Mouse (Mus musculus) megakaryocyte-erythroid progenitor cell, adult 5-6 weeks (primary cell): ENCODE measurements around the gene Miox. TPM values are rescaled to one million over a fixed set of nuclear protein-coding genes. Genes with fewer than 3 reads are reported as not detected.

ENCODE experiments used
- ATAC-seq: replicated peaks from 2 replicates; pipeline ENCODE4 v1.8.0; 2016; ENCODE audit warnings: mild to moderate bottlenecking, inconsistent platforms; ENCODE audit not compliant: severe bottlenecking, poor library complexity, low FRiP score, low TSS enrichment
- total RNA-seq, 2 experiments: library from RNA; stranded (forward) in 1 of 2; stranded (reverse) in 1 of 2; fragments of 200-1000, 215-1000 nt in 1 of 2; fragments of >200 nt in 1 of 2; fragmentation: Nextera tagmentation in 1 of 2; gene quantifications; 2 replicates each; pipeline ENCODE4 v1.2.3; 2014 to 2017

The Miox gene
- total RNA-seq, 2 experiments from 2014 or later = not detected

DNA sequence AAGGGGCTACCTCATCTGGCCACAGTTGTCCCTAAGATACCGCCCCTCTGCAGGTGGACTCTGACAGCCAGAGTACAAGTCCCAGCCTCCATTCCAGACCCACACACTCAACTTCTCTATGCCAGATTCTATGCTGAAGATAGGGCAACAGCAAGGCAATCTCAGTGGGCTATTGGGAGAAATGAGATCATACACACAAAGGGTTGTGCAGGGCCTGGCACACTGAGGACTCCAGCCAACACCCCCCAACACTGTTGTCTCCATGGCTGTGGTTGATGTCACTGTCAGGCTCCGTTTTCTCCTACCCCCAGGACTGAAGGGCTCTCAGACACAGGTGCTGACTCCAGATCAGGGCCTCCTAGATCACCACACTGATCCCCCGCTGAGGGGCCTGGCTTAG, 20.1 kb upstream of the Miox start:
- ATAC-seq = peak; percentile 8; the same call in 1 of the 2 replicates

DNA sequence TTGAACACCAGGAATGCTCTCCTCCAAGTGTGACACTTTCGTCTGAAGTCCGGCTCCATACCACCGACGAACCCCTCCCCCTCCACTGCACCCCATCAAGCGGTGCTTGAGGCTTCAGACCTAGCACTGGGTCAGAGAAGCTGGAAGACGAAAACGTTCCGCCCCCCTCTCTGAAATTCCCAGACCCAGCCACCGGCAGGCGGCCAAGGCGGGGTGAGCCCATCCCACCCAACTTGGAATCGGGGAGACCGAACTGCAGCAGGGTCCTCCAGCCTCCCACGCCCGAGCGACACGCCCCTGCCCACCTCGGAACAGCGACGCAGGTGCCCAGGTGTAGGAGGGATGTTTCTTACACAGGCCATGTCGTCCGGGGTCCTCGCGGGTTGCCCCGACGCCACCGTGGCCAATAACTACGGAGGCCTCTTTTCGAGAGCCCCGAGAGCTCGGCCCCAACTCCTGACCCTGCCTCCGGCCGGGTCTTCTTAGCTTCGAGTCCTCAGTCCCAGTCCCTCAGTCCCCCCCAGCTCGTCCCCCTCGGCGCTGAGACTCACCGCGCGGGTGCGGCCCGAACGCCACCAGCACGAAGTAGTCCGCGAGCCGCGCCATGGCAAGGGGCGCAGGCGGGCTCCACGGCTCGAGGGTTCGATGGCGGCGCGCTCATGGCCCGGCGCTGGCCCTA, 19.5 kb upstream of the Miox start:
- no peak for ATAC-seq

DNA sequence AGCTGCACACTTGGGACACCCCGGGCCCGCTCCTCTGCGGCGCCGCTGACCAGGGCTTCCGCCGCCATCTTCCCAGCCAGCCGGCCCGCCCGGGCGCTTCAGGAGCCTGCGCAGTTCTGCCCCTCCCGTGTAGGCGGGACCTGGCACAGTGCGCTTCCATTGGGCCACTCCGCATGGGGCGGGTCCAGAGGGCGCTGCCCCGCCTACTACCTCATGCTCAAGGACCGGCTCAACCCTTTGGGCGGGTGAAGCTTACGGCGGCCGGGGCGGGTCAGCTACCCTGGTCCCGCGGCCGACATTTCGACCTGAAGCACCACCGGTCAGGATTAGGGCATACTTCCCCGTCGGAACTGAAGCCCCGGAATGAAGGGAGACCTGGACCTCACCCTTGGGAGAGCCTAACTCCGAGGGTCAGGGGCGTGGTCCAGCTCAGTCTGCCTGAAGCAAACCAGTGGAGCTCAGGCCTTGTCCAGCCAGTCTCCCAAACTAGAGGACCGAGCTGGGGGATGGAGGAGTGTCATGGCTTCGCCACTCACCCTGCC, 18.9 kb upstream of the Miox start, which contains the start of gene Sbf1:
TSS of gene Sbf1 (minus strand) at position 122 of the 542 bp plus-strand sequence.
- ATAC-seq = peak; percentile 94

DNA sequence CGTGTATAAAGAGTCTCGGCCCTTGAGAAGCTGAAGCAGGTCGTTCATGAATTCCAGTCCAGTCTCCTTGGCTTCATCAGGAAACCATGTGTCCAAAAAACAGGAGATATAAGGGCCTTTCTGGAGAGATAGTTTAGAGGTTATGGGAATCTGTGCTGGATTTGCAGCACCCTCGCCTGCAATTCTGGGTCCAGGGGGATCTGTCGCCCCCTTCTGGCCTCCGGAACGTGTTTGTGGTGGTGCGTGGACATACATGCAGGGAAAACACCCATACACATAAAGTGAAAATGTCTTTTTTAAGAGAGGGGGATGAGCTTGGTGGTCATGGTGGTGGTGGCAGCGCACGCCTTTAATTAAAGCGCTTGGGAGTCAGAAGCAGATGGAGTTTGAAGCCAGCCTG, 18.1 kb upstream of the Miox start:
- ATAC-seq = no peak

DNA sequence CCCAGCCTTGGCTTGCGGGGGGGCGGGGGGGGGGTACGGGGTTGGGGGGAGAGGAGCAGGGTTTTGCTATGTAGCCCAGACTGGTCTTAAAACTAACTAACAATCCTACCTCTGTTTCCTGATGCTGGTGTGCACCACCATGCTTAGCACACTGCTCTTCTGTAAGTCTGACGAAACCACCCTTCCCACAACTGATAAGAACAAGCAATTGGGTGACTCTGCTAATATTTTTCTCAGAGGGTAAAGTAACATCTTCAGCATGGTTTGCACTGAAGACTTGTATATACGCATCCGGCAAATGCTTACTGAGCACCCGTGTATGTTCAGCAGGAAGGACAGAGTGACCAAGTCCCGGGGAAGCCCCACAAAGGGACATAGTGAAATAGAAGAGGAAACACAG, 12.9 kb upstream of the Miox start:
- peak; percentile 79 for ATAC-seq

DNA sequence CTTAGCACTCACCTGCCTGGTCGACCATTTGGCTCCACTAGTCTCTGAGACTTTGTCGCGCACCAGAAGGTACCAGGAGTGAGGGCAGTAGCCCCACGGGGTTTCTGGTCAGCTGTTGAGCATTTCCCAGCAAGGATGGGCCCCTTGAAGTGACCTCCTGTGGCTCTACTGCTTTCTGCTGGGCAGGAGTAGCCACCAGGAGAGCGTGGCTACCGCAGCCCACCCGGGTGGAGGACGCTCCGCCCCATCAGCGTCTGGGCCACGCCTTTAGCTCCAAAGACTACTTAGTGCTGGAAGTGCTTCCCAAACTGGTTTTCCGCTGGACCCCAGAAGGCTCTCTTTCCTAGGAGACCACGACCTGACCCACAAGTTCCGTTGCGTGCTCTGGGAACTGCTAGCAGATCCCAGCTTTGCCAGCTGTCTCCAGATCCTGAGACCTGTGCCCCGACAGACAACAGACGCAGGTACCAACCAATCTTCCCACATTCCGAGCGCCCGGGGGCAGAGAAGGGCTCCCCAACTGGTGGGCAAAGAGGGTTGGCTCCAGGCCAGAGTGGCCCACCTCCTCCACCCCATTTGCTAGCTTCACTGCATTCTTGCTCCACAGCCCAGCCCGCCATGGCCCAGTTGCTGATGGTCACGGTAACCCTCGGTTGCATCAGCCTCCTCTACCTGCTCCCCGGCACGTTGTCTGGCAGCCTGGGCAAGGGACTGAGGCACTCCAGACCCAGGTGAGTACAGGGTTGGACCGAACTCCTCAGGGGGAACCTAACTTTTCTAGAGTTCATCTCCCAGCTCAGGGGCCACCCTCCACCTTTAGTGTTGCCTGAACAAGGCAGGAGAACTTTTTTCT, 11.3 kb upstream of the Miox start, which contains the start of gene Adm2:
TSS of gene Adm2 (plus strand) at position 51 of the 853 bp plus-strand sequence.
- no peak for ATAC-seq

DNA sequence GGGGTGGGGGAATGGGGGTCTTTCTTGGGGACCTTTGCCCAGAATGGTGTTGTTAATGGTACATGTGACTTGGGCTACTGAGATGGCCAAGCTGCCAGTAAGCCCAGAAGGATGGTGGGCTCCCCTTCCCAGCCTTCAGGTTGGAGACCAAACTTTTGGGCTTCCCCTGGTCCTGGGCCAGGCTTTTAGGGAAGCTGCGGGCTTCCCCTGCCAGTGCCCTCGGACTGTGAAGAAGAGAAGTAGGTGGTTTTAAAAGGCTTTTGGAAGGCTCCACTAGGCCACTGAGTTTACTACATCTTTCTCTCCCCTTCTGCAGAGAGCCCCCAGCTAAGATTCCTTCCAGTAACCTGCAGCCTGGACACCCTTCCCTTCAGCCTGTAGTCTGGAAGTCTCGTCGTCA, 10.5 kb upstream of the Miox start:
- no peak for ATAC-seq

DNA sequence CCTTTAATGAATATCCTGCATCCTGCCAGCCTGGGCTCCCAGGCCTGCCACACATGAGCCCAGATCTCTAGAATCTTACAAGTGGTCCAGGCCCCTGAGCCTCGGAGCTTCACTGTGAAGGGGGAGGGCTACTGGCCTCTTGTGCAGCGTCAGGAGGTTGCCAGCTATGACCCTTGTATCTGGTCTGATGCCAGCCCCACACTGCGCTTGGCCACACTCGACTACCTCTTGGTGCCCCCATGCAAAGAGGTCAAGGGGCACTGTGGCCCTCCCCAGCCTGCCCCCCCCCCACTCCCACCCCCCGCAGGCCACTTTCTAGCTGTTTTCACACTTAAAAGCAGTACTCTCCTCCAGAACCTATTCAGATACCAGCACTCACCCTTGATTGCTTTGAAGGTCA, 7.8 kb upstream of the Miox start:
- no peak for ATAC-seq

DNA sequence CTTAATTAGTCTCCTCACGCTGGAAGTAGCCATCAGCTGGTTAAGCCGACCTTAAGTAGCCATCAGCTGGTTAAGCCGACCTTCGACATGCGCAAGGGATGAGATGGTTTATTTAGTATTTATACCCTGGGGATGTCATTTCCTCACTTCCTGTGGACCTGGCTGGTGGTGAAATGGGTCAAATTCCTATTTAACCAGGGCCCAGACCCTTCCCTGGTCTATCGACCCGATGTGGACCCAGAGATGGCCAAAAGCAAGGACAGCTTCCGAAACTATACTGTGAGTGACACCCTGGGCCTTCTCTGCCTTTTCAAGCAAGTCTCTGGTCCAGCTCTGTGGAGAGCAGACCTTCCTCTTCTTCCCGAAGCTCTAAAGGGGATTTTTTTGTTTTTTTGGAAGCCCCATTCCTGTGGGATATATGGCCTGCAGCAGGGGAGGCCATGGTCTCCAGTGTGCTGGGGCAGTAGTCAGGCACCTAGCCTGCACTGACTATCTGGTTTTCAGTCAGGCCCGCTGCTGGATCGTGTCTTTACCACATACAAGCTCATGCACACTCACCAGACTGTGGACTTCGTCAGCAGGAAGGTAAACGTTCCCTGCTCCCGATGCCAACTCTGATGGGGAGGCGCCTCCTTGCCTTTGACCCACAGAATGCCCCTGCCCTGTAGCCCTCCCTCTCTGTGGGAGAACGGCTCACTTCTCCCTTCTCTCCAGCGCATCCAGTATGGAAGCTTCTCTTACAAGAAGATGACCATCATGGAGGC, 758 bp downstream of the Miox start:
- ATAC-seq = no peak

DNA sequence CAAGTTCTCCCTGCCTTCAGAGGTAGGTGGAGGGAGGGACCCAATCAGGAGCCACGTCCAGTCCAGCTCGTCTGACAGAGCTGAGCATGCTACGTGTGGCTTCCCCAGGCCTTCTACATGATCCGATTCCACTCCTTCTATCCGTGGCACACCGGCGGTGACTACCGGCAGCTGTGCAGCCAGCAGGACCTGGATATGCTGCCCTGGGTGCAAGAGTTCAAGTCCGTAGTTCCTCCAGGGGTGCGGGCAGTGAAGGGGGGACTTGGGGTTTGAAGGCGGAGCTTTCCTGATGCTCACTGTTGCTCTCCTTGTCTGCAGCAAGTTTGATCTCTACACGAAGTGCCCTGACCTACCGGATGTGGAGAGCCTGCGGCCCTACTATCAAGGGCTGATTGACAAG, 2.2 kb downstream of the Miox start:
- no peak for ATAC-seq

DNA sequence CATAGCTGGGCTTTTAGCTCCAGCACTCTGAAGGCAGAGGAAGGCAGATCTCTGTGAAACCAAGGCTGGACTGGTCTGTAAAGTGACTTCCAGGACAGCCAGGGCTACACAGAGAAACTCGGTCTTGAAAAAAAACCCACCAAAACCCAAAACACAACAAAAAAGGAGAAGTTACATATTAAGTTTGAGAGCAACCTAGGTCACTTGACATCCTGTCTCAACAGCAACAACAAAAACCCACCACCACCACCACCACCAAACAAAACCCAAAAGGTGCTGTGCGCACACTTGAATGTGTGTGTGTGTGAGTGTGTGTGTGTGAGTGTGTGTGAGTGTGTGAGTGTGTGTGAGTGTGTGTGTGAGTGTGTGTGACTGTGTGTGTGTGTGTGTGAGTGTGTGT, 5.5 kb downstream of the Miox start:
- no peak for ATAC-seq

DNA sequence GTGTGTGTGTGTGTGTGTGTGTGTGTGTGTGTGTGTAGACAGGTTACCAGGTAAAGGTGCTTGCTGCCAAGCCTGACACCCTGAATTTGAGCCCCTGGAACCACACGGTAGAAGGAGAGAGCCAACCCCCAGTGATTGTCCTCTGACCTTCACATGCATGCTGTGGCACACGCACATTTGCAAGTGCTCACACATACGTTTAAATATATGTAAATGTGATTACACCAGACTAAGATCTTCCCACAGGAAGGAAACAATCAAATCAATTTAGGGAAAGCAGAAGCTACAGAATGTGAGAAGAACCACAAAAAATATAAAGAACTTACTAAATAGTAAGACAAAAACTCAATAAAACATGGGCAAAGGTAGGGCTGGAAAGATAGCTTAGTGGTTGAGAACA, 5.9 kb downstream of the Miox start:
- no peak for ATAC-seq

DNA sequence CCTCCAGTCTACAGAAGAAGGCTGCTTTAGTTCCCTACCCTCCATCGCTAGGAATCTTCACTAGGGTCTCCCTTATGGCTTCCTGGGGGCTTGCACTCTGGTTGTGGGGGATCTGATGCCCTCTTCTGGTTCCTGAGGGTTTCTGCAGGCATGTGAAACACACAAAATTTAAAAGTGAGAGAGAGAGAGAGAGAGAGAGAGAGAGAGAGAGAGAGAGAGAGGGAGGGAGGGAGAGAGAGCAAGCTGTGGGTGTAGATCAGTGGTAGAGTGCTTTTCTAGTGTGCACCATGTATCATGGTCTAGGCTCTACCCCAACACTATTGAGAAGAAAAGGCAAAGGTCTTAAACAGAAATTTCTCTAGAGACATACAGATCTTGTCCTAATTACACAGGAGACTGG, 7.5 kb downstream of the Miox start:
- no peak for ATAC-seq

DNA sequence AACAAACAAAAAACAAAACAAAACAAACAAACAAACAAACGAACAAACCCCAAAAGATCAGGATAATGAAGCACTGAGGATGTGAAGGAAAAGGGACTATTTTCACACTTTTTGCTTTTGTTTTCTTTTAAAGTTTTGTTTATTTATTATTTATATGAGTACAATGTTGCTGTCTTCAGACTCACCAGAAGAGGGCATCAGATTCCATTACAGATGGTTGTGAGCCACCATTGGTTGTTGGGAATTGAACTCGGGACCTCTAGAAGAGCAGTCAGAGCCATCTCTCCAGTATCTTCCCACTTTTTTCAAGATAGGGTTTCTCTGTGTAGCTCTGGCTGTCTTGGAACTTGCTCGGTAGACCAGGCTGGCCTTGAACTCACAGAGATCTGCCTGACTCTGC, 9.1 kb downstream of the Miox start:
- ATAC-seq = no peak

DNA sequence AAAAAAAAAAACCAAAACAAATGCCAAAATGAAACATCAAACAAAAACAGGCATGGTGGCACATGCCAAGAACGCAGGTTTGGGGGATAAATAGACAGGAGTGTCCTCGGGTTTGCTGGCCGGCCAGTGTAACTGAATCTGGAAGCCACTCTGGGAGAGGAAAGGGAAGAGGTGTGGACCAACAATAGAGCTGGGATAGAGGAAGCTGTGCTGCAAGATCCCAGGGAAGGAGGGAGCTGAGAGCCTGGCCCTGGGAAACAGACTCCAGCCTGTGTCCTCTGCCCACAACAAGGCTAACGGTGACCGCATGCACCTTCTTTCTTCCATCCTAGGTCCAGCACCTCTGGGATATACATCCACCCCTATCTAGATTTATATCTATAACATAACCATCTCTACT, 16.2 kb downstream of the Miox start:
- no peak for ATAC-seq

DNA sequence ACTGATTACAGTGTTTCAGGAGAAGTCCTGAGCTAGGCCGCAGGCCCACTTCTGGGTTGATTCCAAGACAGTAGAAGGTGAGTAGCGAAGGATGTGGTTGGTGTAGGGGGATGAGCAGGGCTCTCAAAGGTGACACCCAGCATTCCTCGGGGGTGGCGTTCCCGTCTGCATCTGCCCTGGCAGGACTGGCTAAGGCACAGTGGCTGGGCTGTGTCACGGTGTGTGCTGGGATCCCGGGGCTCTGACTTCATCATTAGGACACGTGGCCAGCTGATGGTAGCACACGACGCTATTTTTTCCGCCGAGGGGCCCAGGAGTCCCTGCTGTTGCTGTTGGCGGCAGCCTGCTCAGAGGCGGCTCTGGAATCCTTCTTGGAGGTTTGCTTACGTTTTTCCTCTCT, 17.1 kb downstream of the Miox start:
- ATAC-seq = no peak

DNA sequence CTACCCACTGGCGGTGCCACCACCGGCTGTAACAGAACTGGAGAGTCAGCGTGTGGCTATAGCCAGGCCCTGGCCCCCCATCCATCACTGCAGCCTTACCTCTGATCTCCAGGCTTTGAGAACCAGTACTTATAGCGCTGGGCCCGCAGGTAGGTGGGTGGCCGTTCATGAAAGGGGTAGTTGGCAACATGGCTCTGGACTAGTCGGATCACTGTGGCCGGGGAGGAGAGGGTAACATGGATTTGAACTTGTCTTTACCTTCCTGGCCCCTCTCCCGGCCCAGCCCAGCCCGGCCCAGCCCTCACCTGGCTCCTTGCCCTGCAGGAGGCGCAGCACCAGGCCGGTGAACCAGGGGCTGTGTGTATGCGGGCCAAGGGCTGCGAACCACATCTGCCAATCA, 17.9 kb downstream of the Miox start:
- no peak for ATAC-seq

DNA sequence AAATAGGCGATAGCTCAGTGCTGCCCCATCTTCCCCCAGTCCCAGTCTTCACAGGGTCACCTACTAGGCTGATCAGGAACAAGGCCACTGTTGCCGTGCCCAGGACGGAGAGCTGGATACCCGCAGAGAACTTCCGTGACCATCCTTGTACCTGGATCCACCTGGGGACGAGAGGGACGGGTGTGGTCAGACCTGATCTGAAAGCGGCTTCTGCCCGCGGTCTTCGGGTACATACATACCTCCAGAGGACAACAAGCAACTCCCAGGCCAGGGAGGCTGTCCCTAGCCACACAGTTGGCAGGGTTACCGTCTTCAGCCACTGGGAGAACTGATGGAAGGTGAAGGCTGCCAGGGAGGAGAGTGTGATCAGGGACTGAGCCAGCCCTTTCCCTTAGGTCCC, 18.6 kb downstream of the Miox start:
- ATAC-seq = no peak

DNA sequence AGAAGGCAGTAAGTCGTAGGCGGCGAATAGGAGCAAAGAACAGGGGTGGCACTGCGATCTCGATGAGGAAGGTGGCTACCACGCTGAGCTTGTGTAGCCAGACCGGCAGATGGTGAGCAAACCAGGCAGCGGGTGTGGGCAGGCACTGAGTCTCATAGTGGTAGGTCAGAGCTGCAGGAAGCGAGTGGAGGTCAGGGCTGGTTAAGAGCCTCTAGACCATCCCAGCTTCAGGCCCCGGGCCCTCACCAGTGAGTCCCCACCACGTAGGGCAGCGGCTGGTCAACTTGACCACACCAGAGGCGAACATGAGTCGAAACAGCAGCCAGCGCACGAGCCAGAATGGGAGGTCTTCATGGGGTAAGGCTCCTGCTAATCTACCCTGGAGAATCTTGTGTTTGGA, 19.6 kb downstream of the Miox start:
- ATAC-seq = no peak

DNA sequence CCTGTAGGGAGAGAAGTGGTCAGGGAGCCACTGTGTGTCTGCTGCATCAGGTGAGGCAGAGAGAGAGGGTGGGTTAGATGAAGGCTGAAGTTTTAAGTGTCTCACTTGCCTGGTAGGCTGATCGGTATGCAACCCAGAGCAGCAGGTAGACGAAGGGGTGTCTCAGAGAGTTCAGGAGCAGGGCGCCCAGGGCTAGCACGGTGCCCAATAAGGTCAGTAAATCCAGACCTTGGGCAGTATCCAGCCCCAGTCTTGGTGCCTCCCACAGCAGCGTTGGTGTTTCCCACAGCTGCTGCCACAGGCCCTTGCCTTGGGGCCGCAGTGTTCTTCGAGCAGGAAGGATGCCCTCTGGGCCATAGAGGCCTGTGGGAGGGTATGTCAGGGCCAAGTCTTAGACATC, 20.3 kb downstream of the Miox start:
- ATAC-seq = no peak
